Mouse (Mus musculus) heart, embryonic 10.5 days (tissue): ENCODE measurements around the gene Macrod1. TPM values are rescaled to one million over a fixed set of nuclear protein-coding genes. Genes with fewer than 3 reads are reported as not detected.

Experiments
- DNase-seq: peaks from one replicate; pipeline ENCODE4 v3.0.0-alpha.2; 2017; ENCODE audit warnings: low spot score
- H3K27ac ChIP-seq: fragments of 300-500 bp; sonication (generic); 2 replicates; pipeline ENCODE4 v1.5.1; 2016; ENCODE audit warnings: mild to moderate bottlenecking
- H3K27me3 ChIP-seq: fragments of 300-500 bp; sonication (generic); 2 replicates; pipeline ENCODE4 v1.6.1; 2016; ENCODE audit warnings: mild to moderate bottlenecking; ENCODE audit not compliant: poor library complexity, insufficient read depth, severe bottlenecking
- H3K36me3 ChIP-seq: fragments of 300-500 bp; sonication (generic); 2 replicates; pipeline ENCODE4 v1.6.1; 2016; ENCODE audit warnings: mild to moderate bottlenecking, moderate library complexity
- H3K4me1 ChIP-seq: fragments of 300-500 bp; sonication (generic); 2 replicates; pipeline ENCODE4 v1.6.1; 2016; ENCODE audit warnings: mild to moderate bottlenecking
- H3K4me3 ChIP-seq: fragments of 300-500 bp; sonication (generic); 2 replicates; pipeline ENCODE4 v1.5.1; 2016; ENCODE audit warnings: mild to moderate bottlenecking, moderate library complexity
- H3K9me3 ChIP-seq: fragments of 300-500 bp; sonication (generic); 2 replicates; pipeline ENCODE4 v1.6.1; 2016; ENCODE audit warnings: mild to moderate bottlenecking, moderate library complexity
- WGBS: fragments of 180-500 bp; shearing (Covaris S2); methylation state at CpG from one replicate; pipeline ENCODE4 v1.1.7; 2016; 5-methylcytosine and 5-hydroxymethylcytosine counted together
- polyA plus RNA-seq: library from polyadenylated mRNA; unstranded; fragments of >200 nt; fragmentation: Nextera tagmentation; extraction: Ambion mirVana; gene quantifications from 2 replicates; pipeline ENCODE4 v1.2.1, GENCODE M21; 2016

Gene Macrod1
- polyA plus RNA-seq, 1 experiment from 2014 or later = 8.0 TPM

- Histone ChIP-seq H3K9me3 (no peaks in the 10 kb centered on the region), H3K27me3 (peaks cover 94% of the 10 kb centered on the region), H3K4me1 (peaks cover 10% of the 10 kb centered on the region; the same call in 1 of the 2 replicates), H3K4me3 (no peak overlapping the region), H3K36me3 (no peaks in the 10 kb centered on the region), H3K27ac (no peak overlapping the region)
- DNase-seq = no peak
- 84% methylated on average over 5 of the region's 5 CpGs for WGBS
Measured at GRCm38 (mm10) chr19:7092756-7093155, 36.1 kb downstream of the Macrod1 start.

DNA sequence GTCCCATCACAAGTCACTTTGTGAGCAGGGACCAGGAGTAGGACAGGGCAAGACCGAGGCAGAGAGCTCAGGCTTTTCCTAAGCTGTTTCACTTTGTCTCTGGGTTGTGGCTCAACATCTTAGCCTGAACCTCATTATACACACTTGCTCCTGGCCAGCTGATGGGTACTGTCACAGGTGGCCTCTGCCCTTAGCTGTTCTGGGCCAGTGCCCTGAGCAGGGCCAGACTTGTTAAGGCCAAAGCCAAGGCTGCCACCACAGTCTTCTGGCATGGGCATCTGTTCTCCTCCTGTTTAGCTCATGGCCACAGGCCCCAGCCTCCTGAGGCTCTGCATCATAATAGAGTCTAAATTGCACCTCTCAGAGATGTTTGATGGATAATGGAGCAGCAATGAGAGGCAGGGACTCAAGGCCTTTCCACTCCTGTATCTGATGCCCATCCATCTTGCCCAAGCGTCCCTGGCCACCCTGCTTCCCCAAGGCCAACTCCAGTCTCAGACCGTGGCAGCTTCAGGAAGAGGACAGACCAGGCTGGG, 43.1 kb downstream of the Macrod1 start:
- peaks cover 17% of the 10 kb centered on the region for H3K4me1 ChIP-seq
- H3K27me3 ChIP-seq = peaks cover 79% of the 10 kb centered on the region
- 81% methylated on average over 3 of the region's 3 CpGs for WGBS
- no peaks in the 10 kb centered on the region for H3K36me3 ChIP-seq
- DNase-seq = no peak
- H3K27ac ChIP-seq = no peak overlapping the region
- no peak overlapping the region for H3K4me3 ChIP-seq
- H3K9me3 ChIP-seq = no peaks in the 10 kb centered on the region

DNA sequence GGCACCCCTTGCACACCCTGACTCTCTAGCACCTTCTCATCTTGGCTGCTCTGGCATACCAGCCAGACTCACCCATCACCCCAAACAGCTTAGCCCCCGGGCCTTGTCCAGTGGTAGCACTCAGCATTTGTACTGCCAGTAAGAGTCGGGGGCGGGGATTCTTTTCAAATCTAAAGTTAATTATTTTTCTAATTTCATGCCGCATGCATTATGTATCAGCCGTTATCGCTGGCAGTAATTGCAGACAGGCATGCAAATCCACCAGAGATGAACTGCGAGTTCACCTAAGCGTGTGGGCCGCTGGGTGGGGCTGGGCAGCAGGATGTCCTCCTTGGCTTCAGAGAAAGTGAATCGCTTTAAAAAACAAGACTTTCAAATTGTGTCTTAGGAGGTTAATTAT, 45.4 kb downstream of the Macrod1 start:
- H3K4me3 ChIP-seq = no peak overlapping the region
- H3K9me3 ChIP-seq = no peaks in the 10 kb centered on the region
- H3K36me3 ChIP-seq = no peaks in the 10 kb centered on the region
- 86% methylated on average over 10 of the region's 10 CpGs for WGBS
- peaks cover 27% of the 10 kb centered on the region for H3K4me1 ChIP-seq
- H3K27me3 ChIP-seq = peaks cover 70% of the 10 kb centered on the region
- H3K27ac ChIP-seq = no peak overlapping the region
- no peak for DNase-seq

DNA sequence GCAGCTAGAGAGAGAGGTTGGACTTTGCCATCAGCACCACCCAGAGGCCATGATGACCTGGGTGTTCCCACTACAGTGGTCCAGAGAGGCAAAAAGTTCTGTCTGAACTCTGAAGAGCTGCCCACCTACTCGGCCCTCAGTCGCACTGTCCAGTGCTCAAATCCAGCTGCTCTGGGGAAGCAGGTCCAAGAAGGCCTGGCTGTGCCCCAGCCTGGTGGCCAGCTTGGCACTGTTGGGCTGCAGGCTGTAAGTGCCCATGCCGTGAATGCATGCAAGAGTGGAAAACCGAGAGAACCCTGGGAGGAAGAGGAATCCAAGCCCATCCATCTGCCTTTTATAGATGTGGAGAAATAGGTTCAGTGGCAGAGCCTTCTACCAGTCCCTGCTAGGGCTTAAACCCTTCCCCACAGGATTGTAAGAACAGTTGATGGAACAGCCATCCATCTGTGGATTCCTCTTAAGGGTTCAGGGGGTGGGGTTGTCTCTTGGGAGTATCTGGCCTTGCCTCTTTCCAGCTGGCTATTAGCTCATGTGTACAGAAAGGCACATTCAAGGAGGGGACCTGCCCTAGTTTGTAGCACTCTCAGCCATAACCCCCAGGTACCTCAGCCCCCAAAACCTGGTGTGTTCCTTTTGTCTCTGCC, 46.9 kb downstream of the Macrod1 start:
- no peak for DNase-seq
- 0 out of 2 replicates have a peak overlapping the region, but pooled peaks have one; percentile 20 for H3K4me3 ChIP-seq

GRCm38 (mm10) chr19:7103993-7104401, 47.4 kb downstream of the Macrod1 start:
- Histone ChIP-seq H3K36me3 (no peaks in the 10 kb centered on the region), H3K27me3 (peaks cover 57% of the 10 kb centered on the region), H3K4me3 (0 out of 2 replicates have a peak overlapping the region, but pooled peaks have one; percentile 20), H3K27ac (peak overlapping the region; percentile 72), H3K9me3 (no peaks in the 10 kb centered on the region), H3K4me1 (peaks cover 27% of the 10 kb centered on the region)
- DNase-seq = no peak
- 30% methylated on average over 19 of the region's 19 CpGs for WGBS

More for the DNA sequence above, 46.9 kb downstream of the Macrod1 start:
- Histone ChIP-seq H3K27me3 (peaks cover 61% of the 10 kb centered on the region), H3K27ac (peak overlapping the region; percentile 72), H3K4me1 (peaks cover 27% of the 10 kb centered on the region), H3K9me3 (no peaks in the 10 kb centered on the region), H3K36me3 (no peaks in the 10 kb centered on the region)
- WGBS = 62% methylated on average over 4 of the region's 4 CpGs

GRCm38 (mm10) chr19:7105544-7105943, 48.9 kb downstream of the Macrod1 start, which contains the start of gene Flrt1:
Gene Flrt1 (minus strand): TSS chr19:7105729.
- H3K9me3 ChIP-seq = no peaks in the 10 kb centered on the region
- WGBS = 44% methylated on average over 9 of the region's 9 CpGs
- H3K27ac ChIP-seq = peak within 1 kb of the TSS; percentile 72
- peaks cover 36% of the 10 kb centered on the region for H3K4me1 ChIP-seq
- DNase-seq = no peak
- no peaks in the 10 kb centered on the region for H3K36me3 ChIP-seq
- H3K27me3 ChIP-seq = peaks cover 61% of the 10 kb centered on the region
- no peak within 1 kb of the TSS for H3K4me3 ChIP-seq

DNA sequence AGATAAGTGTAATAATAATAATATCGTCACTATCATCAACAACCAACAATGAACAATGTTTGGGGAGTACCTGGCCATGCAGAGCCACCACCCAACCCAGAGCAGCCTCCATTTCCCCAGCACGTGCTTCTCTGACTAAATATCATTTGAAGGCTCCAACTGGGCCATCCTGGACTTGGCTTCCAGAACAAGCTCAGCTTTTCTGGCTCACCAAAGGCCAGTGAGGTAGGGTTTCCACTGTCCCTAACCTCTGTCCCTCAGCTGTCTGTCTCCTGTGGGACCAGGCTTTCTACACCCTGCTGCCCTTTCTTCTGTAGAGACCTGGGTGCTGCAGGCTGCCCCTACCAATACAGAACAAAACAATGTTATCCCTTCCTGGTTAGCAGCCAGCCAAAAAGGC, 50.0 kb downstream of the Macrod1 start:
- H3K4me3 ChIP-seq = no peak overlapping the region
- no peak overlapping the region for H3K27ac ChIP-seq
- peaks cover 63% of the 10 kb centered on the region for H3K27me3 ChIP-seq
- H3K4me1 ChIP-seq = peaks cover 46% of the 10 kb centered on the region
- no peaks in the 10 kb centered on the region for H3K9me3 ChIP-seq
- 72% methylated on average over 2 of the region's 2 CpGs for WGBS
- no peak for DNase-seq
- H3K36me3 ChIP-seq = no peaks in the 10 kb centered on the region

DNA sequence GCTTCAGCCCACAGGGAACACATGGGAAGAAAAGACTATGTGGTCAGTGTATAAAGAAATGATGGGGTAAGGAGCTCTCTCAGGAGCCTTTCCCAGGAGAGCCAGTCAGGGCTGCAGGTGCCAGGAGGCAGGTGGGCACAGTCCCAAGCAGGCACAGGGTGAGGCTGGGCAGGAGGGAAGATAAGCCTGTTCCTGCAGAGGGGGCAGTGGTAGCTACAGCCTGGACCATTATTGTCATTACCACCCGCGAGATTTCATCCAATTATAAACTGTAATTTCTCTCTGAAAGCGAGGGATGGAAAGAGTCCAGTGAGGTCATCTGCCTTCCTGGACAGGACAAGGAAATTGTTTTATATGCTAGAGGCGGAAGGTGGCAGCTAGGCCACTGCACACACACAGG, 50.6 kb downstream of the Macrod1 start:
- H3K4me1 ChIP-seq = peaks cover 50% of the 10 kb centered on the region
- WGBS = 74% methylated on average over 4 of the region's 4 CpGs
- peaks cover 59% of the 10 kb centered on the region for H3K27me3 ChIP-seq
- no peak overlapping the region for H3K4me3 ChIP-seq
- DNase-seq = no peak
- H3K27ac ChIP-seq = no peak overlapping the region
- no peaks in the 10 kb centered on the region for H3K9me3 ChIP-seq
- no peaks in the 10 kb centered on the region for H3K36me3 ChIP-seq

- Histone ChIP-seq H3K27ac (no peak overlapping the region), H3K27me3 (peaks cover 56% of the 10 kb centered on the region), H3K4me1 (peaks cover 57% of the 10 kb centered on the region)
Measured at GRCm38 (mm10) chr19:7108114-7108905, 51.7 kb downstream of the Macrod1 start.

GRCm38 (mm10) chr19:7110097-7110496, 53.5 kb downstream of the Macrod1 start:
- peaks cover 47% of the 10 kb centered on the region for H3K27me3 ChIP-seq

More at GRCm38 (mm10) chr19:7108114-7108905, 51.7 kb downstream of the Macrod1 start:
- DNase-seq = no peak
- 55% methylated on average over 6 of the region's 6 CpGs for WGBS
- no peak overlapping the region for H3K4me3 ChIP-seq
- no peaks in the 10 kb centered on the region for H3K9me3 ChIP-seq
- H3K36me3 ChIP-seq = no peaks in the 10 kb centered on the region

DNA sequence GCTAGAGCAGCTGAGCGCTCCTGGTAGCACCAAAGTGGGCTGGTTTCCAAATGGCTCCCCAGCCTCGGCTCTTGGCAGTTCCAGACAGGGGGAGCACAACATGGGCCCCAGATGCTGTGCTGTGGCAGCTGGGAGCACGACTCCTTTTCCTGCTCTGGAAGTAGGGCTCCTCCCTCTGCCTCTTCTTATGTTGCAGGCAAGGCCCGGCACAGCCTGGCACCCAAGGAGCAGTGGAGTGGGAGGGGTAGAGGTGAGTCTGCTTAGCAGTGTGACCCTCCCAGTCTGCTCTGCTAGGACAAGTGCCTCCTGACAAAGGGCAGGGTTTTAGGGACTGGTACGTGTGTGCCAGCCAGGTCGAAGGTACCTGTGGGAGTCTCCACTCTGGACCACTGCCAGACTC, 54.3 kb downstream of the Macrod1 start:
- peak overlapping the region; percentile 63; the same call in 1 of the 2 replicates for H3K27ac ChIP-seq
- 56% methylated on average over 6 of the region's 6 CpGs for WGBS
- no peak overlapping the region for H3K4me3 ChIP-seq
- no peak for DNase-seq
- peaks cover 56% of the 10 kb centered on the region for H3K4me1 ChIP-seq
- peaks cover 46% of the 10 kb centered on the region for H3K27me3 ChIP-seq
- no peaks in the 10 kb centered on the region for H3K36me3 ChIP-seq
- H3K9me3 ChIP-seq = no peaks in the 10 kb centered on the region

More at GRCm38 (mm10) chr19:7110097-7110496, 53.5 kb downstream of the Macrod1 start:
- H3K9me3 ChIP-seq = no peaks in the 10 kb centered on the region
- peaks cover 59% of the 10 kb centered on the region for H3K4me1 ChIP-seq
- no peaks in the 10 kb centered on the region for H3K36me3 ChIP-seq
- no peak for DNase-seq
- peak overlapping the region; percentile 63; the same call in 1 of the 2 replicates for H3K27ac ChIP-seq
- 26% methylated on average over 5 of the region's 5 CpGs for WGBS
- no peak overlapping the region for H3K4me3 ChIP-seq

DNA sequence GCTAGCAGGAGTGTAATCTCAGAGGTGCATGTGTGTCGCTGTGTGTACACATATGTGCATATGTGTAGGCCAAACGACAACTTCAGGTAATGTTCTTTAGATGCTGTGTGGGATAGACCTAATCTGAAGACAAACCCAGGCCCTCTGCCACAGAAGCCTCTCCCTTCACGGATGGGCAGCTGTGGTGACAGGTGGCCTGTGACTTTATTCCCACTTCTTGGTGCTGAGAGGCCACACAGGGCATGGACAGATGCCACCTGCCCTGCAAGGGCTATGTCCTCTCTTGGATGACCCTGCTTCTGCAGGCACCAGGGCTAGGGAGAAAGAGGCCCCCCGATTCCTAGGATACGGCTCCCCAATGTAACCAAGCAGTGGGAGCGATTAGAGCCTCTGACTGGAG, 54.7 kb downstream of the Macrod1 start:
- no peak for DNase-seq
- H3K27ac ChIP-seq = peak overlapping the region; percentile 18; the same call in 1 of the 2 replicates
- no peaks in the 10 kb centered on the region for H3K36me3 ChIP-seq
- 79% methylated on average over 6 of the region's 6 CpGs for WGBS
- peaks cover 58% of the 10 kb centered on the region for H3K4me1 ChIP-seq
- peaks cover 45% of the 10 kb centered on the region for H3K27me3 ChIP-seq
- H3K9me3 ChIP-seq = no peaks in the 10 kb centered on the region
- no peak overlapping the region for H3K4me3 ChIP-seq

GRCm38 (mm10) chr19:7111710-7112109, 55.1 kb downstream of the Macrod1 start:
- Histone ChIP-seq H3K9me3 (no peaks in the 10 kb centered on the region), H3K36me3 (no peaks in the 10 kb centered on the region), H3K4me1 (peaks cover 62% of the 10 kb centered on the region), H3K4me3 (no peak overlapping the region), H3K27me3 (peaks cover 48% of the 10 kb centered on the region), H3K27ac (peak overlapping the region; percentile 18)
- 78% methylated on average over 4 of the region's 4 CpGs for WGBS
- DNase-seq = no peak
